Mouse (Mus musculus): Measurements from ENCODE around the gene Heca. TPM values are rescaled to one million over a fixed set of nuclear protein-coding genes. Genes with fewer than 3 reads are reported as not detected.

Heca gene
- total and polyA plus RNA-seq, 3 experiments, result 11.7 to 31.0 (median 30.0) TPM

DNA sequence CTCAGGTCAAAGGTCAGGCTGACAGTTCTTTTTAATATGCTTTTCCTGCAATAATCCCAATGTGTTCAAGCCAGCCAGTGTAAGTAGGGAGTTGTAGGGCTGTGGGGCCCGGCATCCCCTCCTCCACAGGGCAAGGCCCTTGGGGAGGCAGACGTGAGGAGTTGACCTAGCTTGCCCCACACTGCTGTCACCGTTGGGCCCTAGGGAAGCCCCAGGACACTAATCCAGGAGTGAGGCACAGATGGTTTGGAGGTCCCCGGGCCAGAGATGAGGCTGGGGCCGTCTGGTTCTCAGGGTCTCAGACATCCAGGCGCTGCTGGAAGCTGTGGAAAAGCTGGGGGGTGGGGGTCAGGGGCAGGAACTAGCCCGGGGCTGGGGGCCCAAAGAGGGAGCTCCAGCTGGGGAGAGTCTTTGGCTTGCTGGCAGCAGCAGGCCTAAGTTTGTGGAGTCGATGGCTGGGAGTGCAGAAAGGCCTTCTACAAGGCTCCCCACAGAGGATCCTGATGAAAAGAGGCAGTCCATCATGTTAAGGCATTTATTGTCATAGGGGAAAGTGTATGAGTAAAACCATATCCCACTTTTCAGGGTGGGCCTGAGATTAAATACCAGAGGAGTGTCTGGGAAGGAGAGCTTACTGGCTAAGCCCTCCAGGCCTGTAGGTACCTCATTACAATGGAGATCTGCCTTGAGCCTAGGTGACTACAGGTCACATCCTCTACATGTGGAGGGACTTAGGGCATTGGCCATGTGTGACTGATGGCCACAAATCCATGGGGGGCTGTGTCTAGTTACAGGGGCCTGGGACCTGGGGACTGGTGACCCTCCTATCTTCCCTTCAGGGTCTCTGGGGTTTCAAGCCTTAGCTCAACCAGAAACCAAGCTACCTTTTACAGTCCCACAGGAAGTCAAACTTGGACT, 69.6 kb downstream of the Heca start:
- intact Hi-C loops (cut with DNase I), result no loop called here
- H3K9ac ChIP-seq (ENCODE audit: low read depth, low read length), result no peak overlapping the region

DNA sequence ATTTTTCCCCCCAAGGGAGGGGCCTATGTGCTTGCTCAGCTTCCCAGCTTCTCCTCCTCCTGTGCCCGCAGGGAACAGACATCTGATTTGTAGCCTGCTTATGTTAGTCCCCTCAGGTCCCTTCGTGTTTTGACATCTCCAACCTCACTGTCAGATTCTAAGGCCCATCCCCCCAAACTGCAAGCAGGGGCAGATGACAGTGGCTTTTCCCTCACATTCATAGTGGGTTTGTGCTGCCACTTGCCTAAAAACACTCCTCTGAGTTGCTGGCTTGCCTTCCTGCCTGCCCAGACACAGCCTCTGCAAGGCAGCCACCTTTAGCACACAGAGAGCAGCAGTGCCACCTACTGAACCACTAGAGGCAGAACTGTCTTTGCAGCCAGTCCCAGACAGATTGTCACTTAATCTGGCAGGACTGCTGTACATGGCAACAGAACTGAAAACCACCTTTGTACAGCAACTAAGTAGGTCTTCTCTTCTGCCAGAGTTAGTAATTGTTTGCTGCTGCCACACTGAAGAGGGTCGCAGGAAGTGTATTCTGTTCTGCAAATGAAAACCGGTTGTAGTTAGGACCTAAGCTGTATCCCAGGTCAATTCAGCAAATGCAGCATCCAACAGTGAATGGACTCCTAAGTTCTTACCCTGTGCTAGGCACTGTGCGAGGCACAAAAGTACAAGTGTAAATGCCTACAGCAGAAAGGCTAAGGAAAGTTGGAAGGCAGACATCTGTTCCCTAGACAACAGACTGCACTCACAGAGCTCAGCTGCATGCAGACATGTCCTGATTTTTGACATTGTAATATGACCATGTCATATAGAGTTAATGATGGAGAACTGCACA, 77.8 kb downstream of the Heca start:
- H3K27me3 ChIP-seq (ENCODE audit: control insufficient read depth, insufficient read depth, low read length), result no peaks in the 10 kb centered on the region
- H3K9ac ChIP-seq (ENCODE audit: low read depth, low read length), result no peak overlapping the region
- no peaks in the 10 kb centered on the region for H3K36me3 ChIP-seq (ENCODE audit: control insufficient read depth, insufficient read depth, low read length)
- TF ChIP-seq CTCF (IDR thresholded peaks at IDR 0.05) (peak; percentile 95), EP300 (IDR thresholded peaks at IDR 0.05; ENCODE audit: insufficient read depth, low read depth, low read length) (peak; percentile 97), POLR2A (IDR thresholded peaks at IDR 0.05; ENCODE audit: insufficient read depth, low read depth, low read length) (0 out of 2 replicates have a peak, but pooled peaks have one; percentile 21)
- no peak overlapping the region for H3K4me3 ChIP-seq
- peak; percentile 58 to 71 for DNase-seq
- peaks cover 2% of the 10 kb centered on the region; the same call in 1 of the 2 replicates for H3K4me1 ChIP-seq (ENCODE audit: control insufficient read depth, insufficient read depth, low read length)
- intact Hi-C loops (cut with DNase I), result loop anchor here (1.0 to 5.0 kb wide), 3 partner anchors 74 to 327 kb away; partner anchors contain the start of gene Txlnb
- H3K27ac ChIP-seq, result no peak overlapping the region; the same call in 1 of the 2 replicates
- WGBS, result 38% methylated on average over 5 of the region's 5 CpGs
- H3K79me2 ChIP-seq (replicated peaks; ENCODE audit: control insufficient read depth, insufficient read depth, low read length), result no peaks in the 10 kb centered on the region

More for the DNA sequence above, 69.6 kb downstream of the Heca start:
- TF ChIP-seq EP300 (IDR thresholded peaks at IDR 0.05; ENCODE audit: insufficient read depth, low read depth, low read length) (no peak), POLR2A (IDR thresholded peaks at IDR 0.05; ENCODE audit: insufficient read depth, low read depth, low read length) (no peak), CTCF (IDR thresholded peaks at IDR 0.05) (no peak)
- no peak for DNase-seq
- no peaks in the 10 kb centered on the region for H3K79me2 ChIP-seq (replicated peaks; ENCODE audit: control insufficient read depth, insufficient read depth, low read length)
- H3K4me3 ChIP-seq, result no peak overlapping the region
- no peaks in the 10 kb centered on the region for H3K27me3 ChIP-seq (ENCODE audit: control insufficient read depth, insufficient read depth, low read length)
- H3K27ac ChIP-seq, result no peak overlapping the region
- no peaks in the 10 kb centered on the region for H3K36me3 ChIP-seq (ENCODE audit: control insufficient read depth, insufficient read depth, low read length)
- H3K4me1 ChIP-seq (ENCODE audit: control insufficient read depth, insufficient read depth, low read length), result no peaks in the 10 kb centered on the region
- 51% methylated on average over 8 of the region's 8 CpGs for WGBS

DNA sequence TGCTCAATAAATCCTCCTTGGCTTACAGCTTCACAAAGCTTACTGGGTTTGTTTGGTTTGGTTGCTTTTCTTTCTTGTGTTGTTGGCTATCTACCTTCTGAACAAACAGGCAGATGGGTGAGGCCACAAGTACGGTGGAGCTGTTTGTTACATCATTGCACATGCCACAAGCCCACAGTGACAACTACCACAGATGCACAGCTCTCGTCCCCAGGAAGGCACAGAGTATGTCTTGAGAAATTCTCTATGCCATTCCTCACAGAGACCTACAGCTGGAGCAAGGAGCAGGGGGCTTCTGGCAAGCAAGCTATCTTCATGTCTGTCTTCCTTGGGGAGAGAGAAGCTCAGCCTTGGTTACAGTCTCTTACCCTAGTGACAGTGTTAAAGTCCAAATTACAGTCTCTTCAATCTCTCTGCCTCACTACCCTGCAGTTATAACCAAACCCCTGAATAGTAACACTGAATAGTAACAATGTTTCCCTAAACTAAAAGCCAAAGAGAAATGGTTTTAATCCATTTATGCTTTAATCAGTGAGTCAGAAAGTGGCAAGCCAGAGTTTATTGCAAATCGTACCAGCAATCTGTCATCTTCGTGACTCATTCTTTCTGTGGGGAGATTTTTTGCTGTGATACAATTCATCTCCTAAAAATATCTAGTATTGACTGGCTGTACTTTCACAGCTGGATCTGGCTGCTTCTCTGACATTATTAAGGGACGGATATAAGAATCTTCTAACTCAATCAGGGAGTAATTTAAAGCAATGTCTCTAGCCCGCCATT, 87.0 kb downstream of the Heca start:
- Histone ChIP-seq H3K4me1 (ENCODE audit: control insufficient read depth, insufficient read depth, low read length) (no peaks in the 10 kb centered on the region), H3K27ac (no peak overlapping the region), H3K79me2 (replicated peaks; ENCODE audit: control insufficient read depth, insufficient read depth, low read length) (no peaks in the 10 kb centered on the region), H3K27me3 (ENCODE audit: control insufficient read depth, insufficient read depth, low read length) (no peaks in the 10 kb centered on the region), H3K36me3 (ENCODE audit: control insufficient read depth, insufficient read depth, low read length) (no peaks in the 10 kb centered on the region), H3K4me3 (no peak overlapping the region), H3K9ac (ENCODE audit: low read depth, low read length) (no peak overlapping the region)
- intact Hi-C loops (cut with DNase I), result no loop called here
- no peak for DNase-seq
- 65% methylated on average over 6 of the region's 6 CpGs for WGBS
- TF ChIP-seq CTCF (IDR thresholded peaks at IDR 0.05) (no peak), EP300 (IDR thresholded peaks at IDR 0.05; ENCODE audit: insufficient read depth, low read depth, low read length) (no peak), POLR2A (IDR thresholded peaks at IDR 0.05; ENCODE audit: insufficient read depth, low read depth, low read length) (no peak)

DNA sequence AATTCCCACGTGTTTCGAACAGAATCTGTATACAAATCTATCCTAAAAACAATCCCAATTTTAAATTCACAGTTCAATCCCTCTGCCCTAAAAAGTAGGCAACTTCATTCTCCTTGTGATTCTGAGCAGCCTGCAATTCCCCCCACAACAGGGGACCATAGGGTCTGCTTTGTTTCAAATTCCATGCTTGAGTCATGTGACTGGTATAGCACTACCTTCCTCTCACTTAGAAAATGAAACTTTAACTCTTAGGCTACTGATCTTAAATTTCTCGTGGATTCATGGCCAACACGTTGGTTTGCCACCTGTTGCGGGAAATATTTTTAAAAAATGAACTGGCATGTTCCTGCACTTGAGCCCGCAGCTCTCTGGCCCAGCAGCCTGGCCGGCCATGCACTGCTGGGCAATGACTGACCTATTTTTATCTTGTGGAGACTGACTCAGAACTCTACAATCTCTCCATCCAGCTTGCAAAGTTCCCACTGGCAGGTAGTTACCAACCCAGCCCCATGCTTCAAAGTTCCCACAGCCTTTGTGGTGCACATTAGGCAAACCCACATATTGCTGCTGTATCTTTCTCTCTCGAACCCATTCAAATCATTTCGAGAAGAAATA, 90.1 kb downstream of the Heca start:
- Histone ChIP-seq H3K27me3 (ENCODE audit: control insufficient read depth, insufficient read depth, low read length) (no peaks in the 10 kb centered on the region), H3K9ac (ENCODE audit: low read depth, low read length) (no peak overlapping the region), H3K79me2 (replicated peaks; ENCODE audit: control insufficient read depth, insufficient read depth, low read length) (no peaks in the 10 kb centered on the region), H3K36me3 (ENCODE audit: control insufficient read depth, insufficient read depth, low read length) (no peaks in the 10 kb centered on the region), H3K4me1 (ENCODE audit: control insufficient read depth, insufficient read depth, low read length) (no peaks in the 10 kb centered on the region), H3K27ac (no peak overlapping the region), H3K4me3 (no peak overlapping the region)
- WGBS, result 72% methylated on average over 9 of the region's 9 CpGs
- intact Hi-C loops (cut with DNase I), result no loop called here
- TF ChIP-seq EP300 (IDR thresholded peaks at IDR 0.05; ENCODE audit: insufficient read depth, low read depth, low read length) (no peak), CTCF (IDR thresholded peaks at IDR 0.05) (no peak), POLR2A (IDR thresholded peaks at IDR 0.05; ENCODE audit: insufficient read depth, low read depth, low read length) (no peak)
- no peak for DNase-seq

Measured in heart, adult 2 months (tissue).